In the genomic region with DNA sequence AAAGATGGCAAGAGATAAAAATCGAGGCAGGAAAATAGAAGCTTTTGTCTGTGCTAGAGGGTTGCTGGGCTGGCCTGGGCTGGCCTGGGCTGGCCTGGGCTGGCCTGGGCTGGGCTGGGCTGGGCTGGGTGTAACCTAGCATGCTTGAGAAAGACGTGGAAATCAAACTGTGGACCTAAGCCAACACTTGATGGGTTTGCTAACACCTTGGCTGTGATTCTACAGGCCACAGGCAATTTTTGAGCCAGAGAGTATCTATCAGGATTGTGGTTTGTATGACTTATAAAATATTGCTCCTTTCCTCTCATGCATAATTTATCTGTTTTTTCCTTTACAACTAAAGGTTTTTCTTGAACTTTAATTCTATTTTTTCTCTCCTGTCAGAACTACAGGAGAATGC, we compare ENCODE assay signal across 8 mouse cellular contexts.
"Had no signal": no experiment of that assay in that cellular context is flagged by ENCODE, and none has a peak within 500 bp of the region (broad histone marks: within the 10 kb centered on the region; RNA-seq: fewer than 3 reads in every experiment).

No protein-coding gene starts in this region.

- DNase-seq: liver, postnatal 0 days; lung, adult 2 months; lung, postnatal 14 days; lung, postnatal 36 days; right cerebral cortex, postnatal 14 days; thymus, adult 2 months; thymus, postnatal 25 days; thymus, postnatal 4 days had no signal
